Mouse (Mus musculus) embryonic stem cell, embryonic (primary cell): Measurements from ENCODE around the gene Fundc1.
"Not testable (repeated sequence)": the region's sequence is repeated elsewhere in the genome, so short reads cannot be mapped to it uniquely, and the experiment has no call there.

Source experiments
- CTCF ChIA-PET, 4 experiments: fragments of 300-600 bp in 2 of 4; fragments of 350-600 bp in 2 of 4; sonication (Branson Sonifier 250); formaldehyde crosslinking; loops; one replicate each; lab custom pipeline; 2022; ENCODE audit warnings: inconsistent platforms in 2 of 4; lab: Charles Lee
- POLR2A ChIA-PET, 4 experiments: fragments of 300-600 bp in 2 of 4; fragments of 350-600 bp in 2 of 4; sonication (Branson Sonifier 250); formaldehyde crosslinking; loops; one replicate each; lab custom pipeline; 2022; ENCODE audit warnings: antibody characterized with exemption in 4 of 4, inconsistent platforms in 1 of 4; lab: Charles Lee

The Fundc1 gene

DNA sequence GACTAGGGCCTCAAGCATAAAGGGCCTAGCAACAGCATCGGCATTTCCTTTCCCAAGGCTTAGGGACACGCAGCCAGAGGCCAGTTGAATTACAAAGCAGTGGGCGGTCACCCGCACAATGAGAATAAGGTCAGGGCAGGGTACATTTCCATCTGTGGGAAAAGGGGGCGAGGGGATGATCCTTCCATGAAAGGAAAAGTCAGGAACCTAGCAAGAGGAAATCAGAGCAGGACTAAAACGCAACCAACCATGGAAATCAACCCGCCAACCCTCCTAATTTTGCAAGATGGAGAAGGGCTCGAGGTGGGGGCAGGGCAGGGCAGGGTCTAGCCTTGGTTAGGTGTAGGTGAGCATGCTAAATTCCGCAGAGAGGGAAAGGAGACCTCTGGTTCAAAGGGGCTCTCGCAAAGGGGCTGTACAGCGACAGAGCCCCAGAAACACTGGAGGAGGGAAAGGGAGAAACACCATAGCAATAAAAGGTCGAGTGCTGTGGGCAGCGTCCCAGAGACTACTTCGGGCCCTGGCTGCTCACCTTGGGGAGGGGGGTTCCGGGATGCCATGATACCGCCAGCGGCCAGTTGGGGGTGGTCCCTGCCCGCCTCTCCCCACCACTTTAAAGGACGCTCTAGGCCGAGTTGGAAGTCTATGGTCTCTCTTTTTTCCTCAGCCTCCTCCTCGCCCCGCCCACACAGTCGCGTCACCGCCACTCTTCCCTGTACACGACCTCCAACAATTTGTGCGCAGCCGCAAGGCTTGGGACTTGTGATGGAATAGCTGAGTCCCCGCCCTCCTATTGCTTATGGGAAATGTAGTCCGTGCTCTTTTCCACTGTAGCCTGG is at the start of gene Fundc1:
Gene Fundc1, minus strand, starts transcription at position 705 of the 839 bp plus-strand sequence.
- CTCF ChIA-PET = no interaction called here

GRCm38 (mm10) chrX:17611253-17611652 is 39.1 kb upstream of the Fundc1 start:
- ChIA-PET POLR2A (no interaction called here), CTCF (interaction anchor here in 1 of 4 experiments (0.7 kb wide), 1 partner anchor 354 kb away, joined by 4 read pairs; no protein-coding TSS in a partner anchor)

More for the DNA sequence above, at the start of gene Fundc1:
- POLR2A ChIA-PET = interaction anchor here in 3 of 4 experiments (0.8 to 1.2 kb wide), 6 partner anchors 11 to 590 kb away, joined by 3 to 7 read pairs (median 3); partner anchors contain the start of gene Kdm6a (in 1 of the 3)

- ChIA-PET CTCF (no interaction called here), POLR2A (no interaction called here)
Observed at GRCm38 (mm10) chrX:17608763-17609162, 36.6 kb upstream of the Fundc1 start.

DNA sequence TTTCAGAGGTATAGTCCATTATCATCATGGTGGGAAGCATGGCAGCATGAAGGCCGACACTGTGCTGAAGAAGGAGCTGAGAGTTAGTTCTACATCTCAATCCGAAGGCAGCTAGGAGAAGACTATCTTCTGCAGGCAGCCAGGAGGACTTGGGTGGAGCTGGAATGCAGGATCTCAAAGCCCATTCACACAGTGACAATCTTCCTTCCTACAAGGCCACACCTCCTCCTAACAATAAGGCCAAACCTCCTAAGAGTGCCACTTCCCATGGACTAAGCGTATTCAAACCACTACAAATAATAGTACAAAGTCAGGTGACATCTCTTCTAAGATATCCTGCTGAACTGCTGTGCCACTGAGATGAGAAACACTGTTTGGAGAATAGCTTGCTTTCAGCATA is 35.5 kb upstream of the Fundc1 start:
- ChIA-PET POLR2A (interaction anchor here in 1 of 4 experiments (0.6 kb wide), 1 partner anchor 118 kb away, joined by 9 read pairs; no protein-coding TSS in a partner anchor), CTCF (no interaction called here)

GRCm38 (mm10) chrX:17593331-17593730 is 21.2 kb upstream of the Fundc1 start:
- ChIA-PET POLR2A (no interaction called here), CTCF (no interaction called here)

GRCm38 (mm10) chrX:17590745-17591144 is 18.6 kb upstream of the Fundc1 start:
- ChIA-PET CTCF (no interaction called here), POLR2A (no interaction called here)

- POLR2A ChIA-PET = no interaction called here
Observed at GRCm38 (mm10) chrX:17571271-17571620, 879 bp downstream of the Fundc1 start.

GRCm38 (mm10) chrX:17568670-17569069 is 3.5 kb downstream of the Fundc1 start:
- ChIA-PET CTCF (no interaction called here), POLR2A (no interaction called here)

More at GRCm38 (mm10) chrX:17571271-17571620, 879 bp downstream of the Fundc1 start:
- CTCF ChIA-PET = no interaction called here

- ChIA-PET CTCF (no interaction called here), POLR2A (interaction anchor here in 1 of 4 experiments (0.6 kb wide), 1 partner anchor 253 kb away, joined by 5 read pairs; no protein-coding TSS in a partner anchor)
Observed at GRCm38 (mm10) chrX:17565743-17566142, 6.4 kb downstream of the Fundc1 start.

DNA sequence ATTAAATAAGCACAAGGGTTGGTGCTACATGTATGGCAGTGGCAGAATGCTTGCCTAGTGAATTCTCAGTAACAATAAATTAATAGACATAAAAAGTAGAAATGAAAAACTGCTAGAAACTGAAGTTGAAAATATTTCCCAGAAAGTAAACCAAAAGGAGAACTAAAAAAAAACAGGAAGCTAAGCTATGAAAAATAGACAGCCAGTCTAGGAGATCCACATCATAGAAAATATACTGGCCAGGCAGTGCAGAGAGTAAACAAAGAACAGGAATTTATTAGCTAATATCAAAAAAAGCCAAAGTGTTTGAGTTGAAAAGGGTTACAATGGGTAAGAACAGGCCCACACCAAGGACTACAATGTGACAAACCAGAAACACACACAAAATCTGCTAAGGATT is 7.4 kb downstream of the Fundc1 start:
- ChIA-PET POLR2A (no interaction called here), CTCF (no interaction called here)

DNA sequence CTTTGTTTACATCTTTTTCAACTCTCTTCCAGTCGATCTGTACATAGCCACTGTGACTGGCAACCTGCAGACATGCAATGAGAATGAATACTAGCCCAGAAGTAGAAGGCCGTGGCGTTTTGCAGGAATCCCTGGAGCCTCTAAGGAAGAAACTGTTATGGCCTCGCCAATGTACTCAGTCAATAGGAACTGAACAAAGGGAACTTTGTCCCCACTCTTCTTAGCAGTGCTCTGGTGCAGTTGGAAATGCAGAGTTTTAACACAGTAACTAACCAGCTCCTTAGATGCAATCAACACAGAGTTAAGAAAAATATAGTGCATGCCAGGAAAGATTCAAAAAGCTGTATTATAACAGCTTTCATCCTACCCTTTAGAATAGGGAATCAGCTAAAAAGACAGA is 13.4 kb downstream of the Fundc1 start:
- CTCF ChIA-PET = no interaction called here
- POLR2A ChIA-PET = no interaction called here

- ChIA-PET CTCF (interaction anchor here in 1 of 4 experiments (0.5 kb wide), 1 partner anchor 1776 kb away, joined by 4 read pairs; no protein-coding TSS in a partner anchor), POLR2A (interaction anchor here in 1 of 4 experiments (0.6 kb wide), 1 partner anchor 171 kb away, joined by 5 read pairs; no protein-coding TSS in a partner anchor)
Observed at GRCm38 (mm10) chrX:17554488-17554887, 17.6 kb downstream of the Fundc1 start.

DNA sequence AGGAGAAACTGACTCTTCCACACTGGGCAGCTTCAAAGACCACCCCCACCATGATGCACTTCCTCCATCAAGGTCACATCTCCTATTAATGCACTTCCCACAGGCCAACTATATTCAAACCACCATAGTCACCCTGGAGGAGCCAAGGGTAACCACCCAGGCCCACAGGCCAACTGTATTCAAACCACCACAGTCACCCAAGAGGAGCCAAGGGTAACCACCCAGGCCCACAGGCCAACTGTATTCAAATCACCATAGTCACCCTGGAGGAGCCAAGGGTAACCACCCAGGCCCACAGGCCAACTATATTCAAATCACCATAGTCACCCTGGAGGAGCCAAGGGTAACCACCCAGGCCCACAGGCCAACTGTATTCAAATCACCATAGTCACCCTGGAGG is 20.5 kb downstream of the Fundc1 start:
- CTCF ChIA-PET = not testable (repeated sequence)

GRCm38 (mm10) chrX:17547143-17547806 is 24.9 kb downstream of the Fundc1 start:
- ChIA-PET POLR2A (interaction anchor here in 2 of 4 experiments (0.6 to 0.9 kb wide), 2 partner anchors 25 to 142 kb away, joined by 3 read pairs; partner anchors contain the start of gene Fundc1 (in 1 of the 2)), CTCF (interaction anchor here in 1 of 4 experiments (0.6 kb wide), 1 partner anchor 707 kb away, joined by 3 read pairs; no protein-coding TSS in a partner anchor)

More for the DNA sequence above, 20.5 kb downstream of the Fundc1 start:
- POLR2A ChIA-PET = not testable (repeated sequence)

- CTCF ChIA-PET = no interaction called here
- POLR2A ChIA-PET = no interaction called here
Observed at GRCm38 (mm10) chrX:17544860-17545492, 27.1 kb downstream of the Fundc1 start.

- CTCF ChIA-PET = no interaction called here
- POLR2A ChIA-PET = no interaction called here
Observed at GRCm38 (mm10) chrX:17537701-17538100, 34.4 kb downstream of the Fundc1 start.

GRCm38 (mm10) chrX:17527008-17527407 is 45.1 kb downstream of the Fundc1 start:
- POLR2A ChIA-PET = no interaction called here

DNA sequence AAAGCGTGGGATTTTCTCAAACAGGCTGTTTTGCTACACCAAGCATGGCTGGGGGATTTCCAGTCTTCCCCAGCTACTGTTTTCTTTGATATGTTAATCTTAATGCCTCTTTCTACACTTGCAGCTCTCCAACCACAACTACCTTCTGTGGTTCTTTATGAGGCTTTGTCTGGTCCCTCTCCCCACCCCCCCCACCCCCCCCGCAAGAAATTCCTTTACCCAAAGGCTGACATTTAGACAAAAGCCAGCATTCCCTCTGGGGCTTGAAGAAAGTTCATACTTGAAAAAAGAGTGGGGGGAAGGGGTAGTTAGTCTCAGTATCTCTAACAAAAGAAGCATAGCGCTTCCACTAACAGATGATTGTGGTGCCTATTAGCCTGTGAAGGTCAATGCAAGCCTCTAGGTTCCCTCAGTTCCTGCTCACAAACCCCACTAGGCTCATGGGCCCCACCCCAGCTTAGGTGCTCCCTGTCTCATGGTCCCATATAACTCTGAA is 50.9 kb downstream of the Fundc1 start:
- ChIA-PET CTCF (interaction anchor here in 1 of 4 experiments (1.0 kb wide), 1 partner anchor 127 kb away, joined by 6 read pairs; no protein-coding TSS in a partner anchor), POLR2A (interaction anchor here in 2 of 4 experiments (0.6 to 1.2 kb wide), 4 partner anchors 48 to 681 kb away, joined by 3 read pairs; no protein-coding TSS in a partner anchor)

More at GRCm38 (mm10) chrX:17527008-17527407, 45.1 kb downstream of the Fundc1 start:
- CTCF ChIA-PET = no interaction called here

DNA sequence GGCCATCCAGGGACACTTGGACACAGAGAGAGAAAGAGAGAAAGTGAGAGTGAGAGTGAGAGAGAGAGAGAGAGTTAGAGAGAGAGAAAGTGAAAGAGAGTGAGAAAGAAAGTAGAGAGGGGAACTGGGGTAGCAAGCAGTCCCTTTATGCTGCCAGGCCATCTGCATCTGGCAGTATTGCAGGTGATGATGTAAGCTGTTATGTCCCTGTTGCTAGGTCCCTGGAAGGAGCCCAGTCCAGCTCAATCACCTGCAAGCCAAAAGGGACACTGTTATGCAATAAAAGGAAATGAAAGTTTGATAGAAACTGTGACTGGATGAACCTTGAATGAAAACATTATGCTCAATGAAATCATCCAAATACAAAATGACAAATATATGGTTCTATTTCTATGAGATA is 52.0 kb downstream of the Fundc1 start:
- POLR2A ChIA-PET = interaction anchor here in 1 of 4 experiments (1.2 kb wide), 1 partner anchor 47 kb away, joined by 3 read pairs; no protein-coding TSS in a partner anchor
- CTCF ChIA-PET = interaction anchor here in 1 of 4 experiments (1.0 kb wide), 1 partner anchor 126 kb away, joined by 6 read pairs; no protein-coding TSS in a partner anchor
